Mouse (Mus musculus) kidney, embryonic 16.5 days (tissue): ENCODE results near the gene Dock1. TPM values are rescaled to one million over a fixed set of nuclear protein-coding genes. Genes with fewer than 3 reads are reported as not detected.
A peak's percentile ranks its signal among the peaks of the same experiment; 100 is the strongest.

Experiments used
- ATAC-seq: fragments of 200-750 bp; cut with Nextera tagmentation; 2 replicates; pipeline ENCODE4 v1.8.0; 2017; ENCODE audit warnings: moderate TSS enrichment; ENCODE audit not compliant: low FRiP score, low TSS enrichment
- H3K27ac ChIP-seq: fragments of 300-500 bp; sonication (generic); 2 replicates; pipeline ENCODE4 v1.5.1; 2014; ENCODE audit warnings: low read length
- H3K27me3 ChIP-seq: fragments of 300-500 bp; sonication (generic); 2 replicates; pipeline ENCODE4 v1.6.1; 2014; ENCODE audit warnings: low read length, control low read depth, mixed read lengths; ENCODE audit not compliant: insufficient read depth
- H3K36me3 ChIP-seq: fragments of 300-500 bp; sonication (generic); 2 replicates; pipeline ENCODE4 v1.6.1; 2014; ENCODE audit warnings: low read length, control low read depth, mixed read lengths; ENCODE audit not compliant: insufficient read depth
- H3K4me1 ChIP-seq: fragments of 300-500 bp; sonication (generic); 2 replicates; pipeline ENCODE4 v1.6.1; 2014; ENCODE audit warnings: low read length, control low read depth, mixed read lengths; ENCODE audit not compliant: insufficient read depth
- H3K4me2 ChIP-seq: fragments of 300-500 bp; sonication (generic); replicated peaks from 2 replicates; pipeline ENCODE4 v1.6.1; 2014; ENCODE audit warnings: low read depth, low read length
- H3K4me3 ChIP-seq: fragments of 300-500 bp; sonication (generic); 2 replicates; pipeline ENCODE4 v1.5.1; 2014; ENCODE audit warnings: mild to moderate bottlenecking, low read length
- H3K9ac ChIP-seq: fragments of 300-500 bp; sonication (generic); replicated peaks from 2 replicates; pipeline ENCODE4 v1.6.1; 2014; ENCODE audit warnings: low read length
- H3K9me3 ChIP-seq: fragments of 300-500 bp; sonication (generic); 2 replicates; pipeline ENCODE4 v1.6.1; 2016; ENCODE audit warnings: low read length, control low read depth
- WGBS: fragments of 180-500 bp; shearing (Covaris S2); extraction: QIAGEN DNeasy Blood & Tissue Kit; methylation state at CpG from one replicate; pipeline ENCODE4 v1.1.7; 2014; 5-methylcytosine and 5-hydroxymethylcytosine counted together
- polyA plus RNA-seq: library from polyadenylated mRNA; unstranded; fragments of >200 nt; fragmentation: Nextera tagmentation; extraction: Ambion mirVana; gene quantifications from 2 replicates; pipeline ENCODE4 v1.2.1, GENCODE M21; 2015

Dock1 gene
- 41.4 and 48.4 TPM in 2 replicates for polyA plus RNA-seq

DNA sequence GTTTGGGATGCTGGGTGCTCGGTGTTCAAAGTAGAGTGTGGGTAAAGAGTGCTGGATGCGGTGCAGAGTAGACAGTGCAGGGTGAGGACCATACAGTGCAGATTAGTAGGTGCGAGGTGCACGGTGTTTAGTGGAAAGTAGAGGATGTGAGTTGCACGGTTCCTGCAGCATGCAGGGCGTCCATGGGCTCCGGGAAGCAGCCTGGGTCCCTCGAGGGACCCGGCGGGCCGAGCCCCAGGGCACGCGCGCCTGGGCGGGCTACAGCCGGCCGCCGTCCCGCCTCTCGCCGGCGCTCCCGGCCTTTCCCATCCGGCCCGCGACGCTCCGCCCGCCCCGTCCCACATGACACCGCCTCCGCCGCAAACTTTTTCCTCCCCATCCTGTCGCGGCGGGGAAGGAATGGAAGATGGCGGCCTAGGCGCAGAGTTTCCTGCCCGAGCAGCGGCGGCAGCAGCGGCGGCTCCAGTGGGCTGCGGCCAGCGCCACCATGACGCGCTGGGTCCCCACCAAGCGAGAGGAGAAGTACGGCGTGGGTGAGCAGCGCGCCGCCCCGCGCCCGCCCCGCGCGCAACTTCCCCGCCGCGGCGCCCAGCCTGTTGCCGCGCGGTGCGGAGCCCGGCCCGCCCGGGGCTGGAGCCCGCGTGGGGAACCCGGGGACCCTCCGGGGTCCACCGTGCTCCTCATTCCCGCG, at the start of gene Dock1:
Gene Dock1 (plus strand): TSS at position 343 of the 691 bp plus-strand sequence.
- H3K4me2 ChIP-seq: peak within 1 kb of the TSS; percentile 76
- peak within 1 kb of the TSS; percentile 98 for H3K9ac ChIP-seq
- peak; percentile 89 for ATAC-seq
- H3K4me3 ChIP-seq: peak within 1 kb of the TSS; percentile 88
- H3K4me1 ChIP-seq: peaks cover 46% of the 10 kb centered on the region
- H3K27me3 ChIP-seq: no peaks in the 10 kb centered on the region
- 1% methylated on average over 74 of the region's 77 CpGs for WGBS
- no peaks in the 10 kb centered on the region for H3K9me3 ChIP-seq
- no peaks in the 10 kb centered on the region for H3K36me3 ChIP-seq
- H3K27ac ChIP-seq: peak within 1 kb of the TSS; percentile 97

- WGBS: 81% methylated on average over 4 of the region's 4 CpGs
- ATAC-seq: no peak
Observed at GRCm38 (mm10) chr7:134627906-134628305, 42.5 kb upstream of the Dock1 start.

GRCm38 (mm10) chr7:134650246-134650830, 20.1 kb upstream of the Dock1 start:
- Histone ChIP-seq H3K4me1 (no peaks in the 10 kb centered on the region), H3K9ac (no peak overlapping the region), H3K4me3 (no peak overlapping the region), H3K27ac (no peak overlapping the region), H3K9me3 (no peaks in the 10 kb centered on the region), H3K27me3 (no peaks in the 10 kb centered on the region), H3K36me3 (no peaks in the 10 kb centered on the region), H3K4me2 (no peak overlapping the region)
- 70% methylated on average over 8 of the region's 8 CpGs for WGBS
- no peak for ATAC-seq

More at GRCm38 (mm10) chr7:134627906-134628305, 42.5 kb upstream of the Dock1 start:
- Histone ChIP-seq H3K9ac (no peak overlapping the region), H3K4me2 (no peak overlapping the region), H3K36me3 (no peaks in the 10 kb centered on the region), H3K9me3 (no peaks in the 10 kb centered on the region), H3K27ac (no peak overlapping the region), H3K4me3 (no peak overlapping the region), H3K27me3 (no peaks in the 10 kb centered on the region), H3K4me1 (no peaks in the 10 kb centered on the region)

- Histone ChIP-seq H3K27me3 (no peaks in the 10 kb centered on the region), H3K27ac (no peak overlapping the region), H3K4me2 (no peak overlapping the region), H3K36me3 (no peaks in the 10 kb centered on the region), H3K4me3 (no peak overlapping the region), H3K9me3 (no peaks in the 10 kb centered on the region), H3K4me1 (no peaks in the 10 kb centered on the region), H3K9ac (no peak overlapping the region)
- ATAC-seq: no peak
- WGBS: 75% methylated on average over 3 of the region's 3 CpGs
Observed at GRCm38 (mm10) chr7:134651071-134651470, 19.4 kb upstream of the Dock1 start.

DNA sequence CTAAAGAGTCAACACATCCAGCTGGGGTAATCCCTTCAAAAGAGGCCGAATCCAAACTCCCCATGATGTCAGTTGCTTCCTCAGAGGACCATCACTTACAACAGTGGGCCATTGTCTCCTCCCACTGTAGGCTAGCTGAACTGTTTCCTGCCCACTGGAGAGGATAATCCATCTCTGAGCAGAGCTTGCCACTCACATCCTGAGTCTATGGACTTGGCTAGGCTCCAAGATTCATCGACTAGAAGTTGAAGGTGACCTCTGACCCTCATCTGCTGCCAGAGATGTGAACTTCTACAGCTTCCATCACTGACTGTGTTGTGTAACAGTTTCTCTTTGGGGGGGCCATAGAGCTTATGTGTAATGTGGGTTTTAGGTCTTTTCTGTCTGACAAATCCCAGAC, 7.2 kb upstream of the Dock1 start:
- H3K4me3 ChIP-seq: no peak overlapping the region
- peak; percentile 75; the same call in 1 of the 2 replicates for ATAC-seq
- WGBS: 34% methylated on average over 2 of the region's 2 CpGs

GRCm38 (mm10) chr7:134665642-134666282, 4.7 kb upstream of the Dock1 start:
- no peaks in the 10 kb centered on the region for H3K36me3 ChIP-seq
- H3K4me3 ChIP-seq: no peak overlapping the region
- no peaks in the 10 kb centered on the region for H3K27me3 ChIP-seq
- peaks cover 12% of the 10 kb centered on the region; the same call in 1 of the 2 replicates for H3K4me1 ChIP-seq
- ATAC-seq: no peak
- H3K27ac ChIP-seq: no peak overlapping the region
- H3K4me2 ChIP-seq: no peak overlapping the region
- no peak overlapping the region for H3K9ac ChIP-seq
- no peaks in the 10 kb centered on the region for H3K9me3 ChIP-seq
- WGBS: 76% methylated on average over 5 of the region's 5 CpGs

More for the DNA sequence above, 7.2 kb upstream of the Dock1 start:
- Histone ChIP-seq H3K4me1 (0 out of 2 replicates have a peak, but pooled peaks cover 4% of the 10 kb centered on the region), H3K36me3 (no peaks in the 10 kb centered on the region), H3K27ac (no peak overlapping the region), H3K9ac (no peak overlapping the region), H3K9me3 (peaks cover 4% of the 10 kb centered on the region; the same call in 1 of the 2 replicates), H3K27me3 (no peaks in the 10 kb centered on the region), H3K4me2 (no peak overlapping the region)

- Histone ChIP-seq H3K4me2 (no peak overlapping the region), H3K36me3 (no peaks in the 10 kb centered on the region), H3K27ac (no peak overlapping the region), H3K4me1 (peaks cover 20% of the 10 kb centered on the region), H3K9ac (no peak overlapping the region), H3K4me3 (no peak overlapping the region), H3K27me3 (no peaks in the 10 kb centered on the region), H3K9me3 (no peaks in the 10 kb centered on the region)
- 85% methylated on average over 4 of the region's 4 CpGs for WGBS
- ATAC-seq: no peak
Observed at GRCm38 (mm10) chr7:134667271-134667702, 3.2 kb upstream of the Dock1 start.

GRCm38 (mm10) chr7:134669474-134670311, 761 bp upstream of the Dock1 start:
- no peaks in the 10 kb centered on the region for H3K9me3 ChIP-seq
- peak overlapping the region; percentile 88 for H3K4me3 ChIP-seq
- H3K9ac ChIP-seq: peak overlapping the region; percentile 98
- WGBS: 86% methylated on average over 14 of the region's 14 CpGs
- H3K4me1 ChIP-seq: peaks cover 41% of the 10 kb centered on the region
- no peaks in the 10 kb centered on the region for H3K27me3 ChIP-seq
- H3K36me3 ChIP-seq: no peaks in the 10 kb centered on the region
- peak overlapping the region; percentile 76 for H3K4me2 ChIP-seq
- peak overlapping the region; percentile 97; the same call in 1 of the 2 replicates for H3K27ac ChIP-seq
- no peak for ATAC-seq

- Histone ChIP-seq H3K36me3 (no peaks in the 10 kb centered on the region), H3K27ac (peak overlapping the region; percentile 97), H3K4me1 (peaks cover 47% of the 10 kb centered on the region), H3K4me3 (peak overlapping the region; percentile 88), H3K9ac (peak overlapping the region; percentile 98), H3K4me2 (peak overlapping the region; percentile 76), H3K9me3 (no peaks in the 10 kb centered on the region), H3K27me3 (no peaks in the 10 kb centered on the region)
- ATAC-seq: peak; percentile 4; the same call in 1 of the 2 replicates
- WGBS: under 1% methylated on average over 28 of the region's 28 CpGs
Observed at GRCm38 (mm10) chr7:134671003-134671461, 578 bp downstream of the Dock1 start.
